Mouse (Mus musculus): ENCODE results near the gene L3mbtl4.

- TF ChIP-seq HCFC1 (IDR thresholded peaks at IDR 0.05; ENCODE audit: borderline replicate concordance, insufficient read depth, low read length): no peak
- TF ChIP-seq ZC3H11A (IDR thresholded peaks at IDR 0.05; ENCODE audit: borderline replicate concordance, low read depth, low read length): no peak
- TF ChIP-seq ZNF384 (IDR thresholded peaks at IDR 0.05; ENCODE audit: low read depth, low read length): no peak
- no peak for TF ChIP-seq MAFK (IDR thresholded peaks at IDR 0.05; ENCODE audit: insufficient read depth, low read depth, low read length)
Measured at GRCm38 (mm10) chr17:68338917-68339553, 65.4 kb downstream of the L3mbtl4 start.

Data from ES-E14 (cell line).